ENCODE assay signal across 1 mouse cellular context in the genomic region with DNA sequence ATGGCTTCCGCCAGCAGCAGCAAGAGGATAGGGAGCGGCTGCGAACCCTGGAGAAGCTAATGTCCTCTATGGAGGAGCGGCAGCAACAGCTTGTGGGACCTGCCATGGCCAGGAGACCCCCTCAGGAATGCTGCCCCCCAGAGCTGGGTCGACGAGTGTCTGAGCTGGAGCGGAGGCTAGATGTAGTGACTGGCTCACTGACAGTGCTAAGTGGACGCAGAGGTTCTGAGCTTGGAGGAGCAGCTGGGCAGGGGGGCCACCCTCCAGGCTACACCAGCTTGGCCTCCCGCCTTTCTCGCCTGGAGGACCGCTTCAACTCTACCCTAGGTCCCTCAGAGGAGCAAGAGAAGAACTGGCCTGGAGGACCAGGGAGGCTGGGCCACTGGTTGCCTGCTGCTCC.
TF ChIP-seq lines count a peak whose summit lies in the region.

No protein-coding gene starts in this region.

TF ChIP-seq in ES-E14, 5 proteins besides CTCF, POLR2A, EP300 and RAD21 (continued from another document):
- TF ChIP-seq CHD2 (IDR thresholded peaks at IDR 0.05; ENCODE audit: low read depth, low read length) (no peak), ZC3H11A (IDR thresholded peaks at IDR 0.05; ENCODE audit: borderline replicate concordance, low read depth, low read length) (no peak), ZNF384 (IDR thresholded peaks at IDR 0.05; ENCODE audit: low read depth, low read length) (no peak), MAFK (IDR thresholded peaks at IDR 0.05; ENCODE audit: insufficient read depth, low read depth, low read length) (no peak)
